Mouse (Mus musculus) megakaryocyte, adult 5-6 weeks (primary cell): ENCODE results near the gene Prkar2a. TPM values are rescaled to one million over a fixed set of nuclear protein-coding genes. Genes with fewer than 3 reads are reported as not detected.
"Not testable (repeated sequence)": the region's sequence is repeated elsewhere in the genome, so short reads cannot be mapped to it uniquely, and the experiment has no call there.

Source experiments
- ATAC-seq: 2 replicates; pipeline ENCODE4 v1.8.0; 2016; ENCODE audit warnings: mild to moderate bottlenecking, inconsistent platforms; ENCODE audit not compliant: poor library complexity, severe bottlenecking
- total RNA-seq, 2 experiments: library from RNA; stranded (forward) in 1 of 2; stranded (reverse) in 1 of 2; fragments of 153-499, 151-499 nt in 1 of 2; fragments of 221-1000, 200-1000 nt in 1 of 2; gene quantifications; 2 replicates each; pipeline versions ENCODE4 v1.2.3 to v1.2.4; 2015 to 2017

Gene Prkar2a
- total RNA-seq (2015) (15.9 and 20.6 TPM in 2 replicates), total RNA-seq (2017) (15.5 and 35.4 TPM in 2 replicates)

- no peak for ATAC-seq
These were observed at the start of gene Prkar2a for GRCm38 (mm10) chr9:108689106-108689505. Gene Prkar2a, plus strand, starts transcription at chr9:108689314.

- ATAC-seq, result peak; percentile 60
These were observed 49.3 kb upstream of the Prkar2a start for GRCm38 (mm10) chr9:108639825-108640224.

GRCm38 (mm10) chr9:108648166-108648565 is 40.9 kb upstream of the Prkar2a start:
- ATAC-seq, result no peak

DNA sequence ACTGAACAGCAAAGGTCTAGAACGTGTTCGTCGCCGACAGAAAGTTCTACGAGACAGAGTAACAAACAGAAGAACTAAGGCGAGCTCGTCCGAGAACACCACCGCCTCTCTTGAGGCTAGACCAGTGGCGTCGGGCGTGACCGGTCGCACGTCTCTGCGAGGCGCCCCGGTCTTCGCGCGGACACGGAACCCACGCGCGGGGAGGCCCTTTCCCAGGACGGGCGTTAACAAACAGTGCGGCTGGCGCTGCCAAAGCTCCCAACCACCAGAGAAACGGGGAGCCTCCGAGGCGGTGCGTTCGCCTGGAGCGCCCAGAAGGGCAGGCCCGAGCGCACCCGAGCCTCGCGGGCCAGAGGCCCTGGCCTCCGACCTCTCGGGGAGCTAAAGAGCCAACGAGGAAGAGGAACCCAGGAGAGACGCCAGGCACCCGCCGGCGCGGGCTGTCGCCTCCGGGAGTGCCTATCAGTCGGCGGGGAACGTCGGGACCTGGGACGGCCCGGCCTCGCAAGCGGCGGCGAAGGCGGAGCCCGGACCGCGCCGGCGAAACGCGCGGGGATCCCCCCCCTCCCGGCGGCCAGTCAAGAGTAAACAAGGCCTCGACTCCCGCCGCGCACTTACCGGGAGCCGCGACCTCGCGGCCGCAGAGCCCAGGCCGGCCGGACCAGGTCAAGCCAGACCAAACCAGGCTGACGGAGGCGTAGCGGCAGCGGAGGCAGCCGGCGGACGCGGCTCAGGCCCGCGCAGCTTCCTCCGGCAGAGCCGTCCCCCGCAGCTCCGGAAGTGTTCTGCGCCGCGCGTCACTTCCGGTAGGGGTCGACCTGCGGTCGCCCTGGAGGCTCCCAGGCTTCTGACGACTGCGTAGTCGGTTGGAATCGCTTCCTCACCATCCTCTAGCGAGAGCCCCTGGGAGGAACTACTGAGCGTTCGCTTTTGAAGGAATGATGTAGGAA is 40.2 kb upstream of the Prkar2a start, which contains the start of gene Arih2:
Gene Arih2 (minus strand): TSS at position 776 of the 950 bp plus-strand sequence.
- peak; percentile 95 for ATAC-seq

- peak; percentile 52 for ATAC-seq
These were observed 39.3 kb upstream of the Prkar2a start for GRCm38 (mm10) chr9:108649561-108650440.

- no peak for ATAC-seq
These were observed 34.3 kb upstream of the Prkar2a start for GRCm38 (mm10) chr9:108654566-108655464.

DNA sequence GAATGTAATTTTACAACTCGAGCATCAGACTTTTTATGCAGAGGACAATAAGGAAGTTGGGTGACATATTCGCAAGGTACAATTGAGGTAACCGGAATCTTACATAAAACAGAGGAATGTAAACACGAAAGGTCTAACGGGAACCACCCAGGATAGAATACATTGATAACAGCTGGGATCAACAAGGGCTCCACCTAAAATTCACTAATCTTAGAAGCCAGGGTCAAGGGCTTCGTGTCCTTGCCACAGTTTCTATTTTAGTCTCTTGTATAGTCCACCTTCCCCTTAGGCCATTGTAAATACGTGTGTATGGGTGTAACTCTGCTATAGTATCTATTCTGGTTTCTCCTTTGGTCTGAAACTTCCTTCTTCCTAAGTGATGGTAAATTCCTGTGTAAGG is 33.2 kb upstream of the Prkar2a start:
- not testable (repeated sequence) for ATAC-seq

- peak; percentile 100 for ATAC-seq
These were observed 27.2 kb upstream of the Prkar2a start, which contains the start of gene Slc25a20 for GRCm38 (mm10) chr9:108661677-108662612. Gene Slc25a20, plus strand, starts transcription at chr9:108662088.

GRCm38 (mm10) chr9:108662660-108663059 is 26.5 kb upstream of the Prkar2a start:
- ATAC-seq, result no peak

GRCm38 (mm10) chr9:108669875-108670274 is 19.2 kb upstream of the Prkar2a start:
- no peak for ATAC-seq

DNA sequence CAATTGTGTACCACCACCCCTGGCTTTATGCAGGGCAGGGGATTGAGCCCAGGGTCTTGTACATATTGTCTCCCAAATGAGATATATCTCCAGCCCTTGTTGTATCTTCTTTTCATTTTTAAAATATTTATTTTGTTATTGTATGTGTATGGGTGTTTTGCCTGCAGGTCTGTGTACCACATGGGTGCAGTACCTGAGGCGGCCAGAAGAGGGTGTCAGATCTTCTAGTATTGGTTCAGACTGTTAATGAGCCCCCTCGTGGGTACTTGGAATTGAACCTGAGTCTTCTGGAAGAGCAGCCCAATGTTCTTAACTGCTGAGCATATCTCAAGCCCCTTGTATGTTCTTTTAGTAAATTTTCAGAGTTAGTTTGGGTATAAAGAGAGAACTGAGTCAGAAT is 16.0 kb upstream of the Prkar2a start:
- 0 out of 2 replicates have a peak, but pooled peaks have one; percentile 45 for ATAC-seq

DNA sequence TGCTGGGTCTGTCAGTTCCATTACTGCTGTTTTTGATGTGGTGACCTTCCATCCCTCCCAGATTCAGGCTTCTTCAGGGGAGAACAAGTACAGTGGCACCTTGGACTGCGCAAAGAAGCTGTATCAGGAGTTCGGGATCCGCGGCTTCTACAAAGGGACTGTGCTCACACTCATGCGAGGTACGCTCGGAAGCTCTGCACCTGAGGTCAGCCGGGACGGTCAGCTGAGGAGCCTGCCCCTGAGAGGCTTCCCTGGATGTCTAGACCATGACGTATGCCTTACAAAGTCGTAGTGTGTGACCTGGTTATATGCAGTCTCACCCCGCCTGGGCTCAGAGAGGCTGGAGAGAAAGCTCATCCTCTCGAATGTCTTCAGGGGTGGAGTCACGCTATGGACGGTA is 9.1 kb upstream of the Prkar2a start:
- ATAC-seq, result no peak

DNA sequence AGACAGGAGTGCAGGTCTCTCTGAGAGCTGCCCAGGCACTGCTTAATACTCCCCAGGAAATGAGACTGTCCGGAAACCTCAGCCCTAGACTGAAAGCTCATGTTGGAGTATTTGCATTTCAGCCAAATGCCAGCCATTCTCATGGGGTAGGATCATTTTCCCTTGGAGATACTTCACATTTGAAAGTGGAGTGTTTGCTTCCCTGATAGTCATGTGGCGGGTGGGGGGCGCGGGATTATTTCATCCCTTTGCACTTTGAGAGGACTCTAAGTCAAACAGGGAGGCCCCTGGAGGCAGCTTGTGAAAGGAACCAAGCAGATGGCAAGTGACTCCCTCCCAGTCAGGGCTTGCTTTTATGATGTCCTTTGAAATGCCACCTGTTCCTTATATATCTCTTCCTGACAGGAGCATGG is 2.6 kb upstream of the Prkar2a start:
- ATAC-seq, result no peak

- no peak for ATAC-seq
These were observed 1.9 kb upstream of the Prkar2a start for GRCm38 (mm10) chr9:108687181-108687580.

DNA sequence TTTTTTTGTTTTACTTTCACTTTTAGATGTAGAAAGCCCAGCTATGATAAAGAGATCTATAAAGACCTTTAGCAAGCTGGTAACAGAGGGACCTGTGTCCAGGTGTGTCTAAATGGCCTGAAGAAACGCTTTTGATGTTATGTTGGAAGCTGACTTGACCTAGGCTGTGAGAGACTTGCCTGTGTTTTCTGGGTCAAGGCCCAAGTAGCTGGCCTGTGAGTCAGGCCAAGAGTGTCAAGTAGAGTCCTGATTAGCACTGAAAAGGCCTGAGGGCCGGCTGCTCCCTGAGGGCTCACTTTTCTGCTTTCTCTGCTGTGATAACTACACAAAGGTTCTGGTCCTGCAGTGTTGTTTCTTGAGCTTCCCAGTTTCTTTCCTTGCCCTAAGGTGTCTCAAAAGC is 1.4 kb upstream of the Prkar2a start:
- no peak for ATAC-seq

DNA sequence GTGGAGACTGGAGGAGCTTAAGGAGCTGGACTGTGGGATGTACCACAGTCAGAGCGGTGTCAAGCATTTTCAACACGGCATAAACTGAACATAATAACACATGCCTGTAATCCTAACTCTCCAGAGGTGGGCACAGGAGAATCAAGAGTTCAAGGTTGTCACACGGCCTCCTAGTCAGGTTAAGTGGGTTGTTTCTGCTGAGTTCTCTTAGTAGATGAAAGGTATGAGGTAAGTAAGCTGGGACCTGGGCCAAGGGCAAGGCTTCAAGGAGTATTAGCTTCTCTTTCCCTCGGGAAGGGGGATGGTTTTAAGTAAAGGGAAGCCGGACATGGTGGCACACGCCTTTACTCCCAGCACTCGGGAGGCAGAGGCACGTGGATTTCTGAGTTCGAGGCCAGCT is 663 bp upstream of the Prkar2a start:
- ATAC-seq, result no peak

- ATAC-seq, result no peak
These were observed 879 bp downstream of the Prkar2a start for GRCm38 (mm10) chr9:108689993-108690392.

GRCm38 (mm10) chr9:108690914-108691313 is 1.8 kb downstream of the Prkar2a start:
- no peak for ATAC-seq

- peak; percentile 58 for ATAC-seq
These were observed 2.3 kb downstream of the Prkar2a start for GRCm38 (mm10) chr9:108691371-108691770.
